Mouse (Mus musculus) lung, adult 2 months (tissue): ENCODE measurements around the gene Exoc6.

Source experiments
- CTCF ChIP-seq: fragments of 200-500 bp; IDR thresholded peaks from 2 replicates; pipeline ENCODE4 v1.5.1; 2011; ENCODE audit warnings: mild to moderate bottlenecking, low read length, control low read depth; ENCODE audit not compliant: insufficient read depth
- POLR2A ChIP-seq: fragments of 200-500 bp; IDR thresholded peaks from 2 replicates; pipeline ENCODE4 v1.6.1; 2011; ENCODE audit warnings: low read depth, mild to moderate bottlenecking, control low read depth, low read length, borderline replicate concordance; ENCODE audit errors: extremely low read depth

- TF ChIP-seq POLR2A (no peak), CTCF (no peak)
Observed at GRCm38 (mm10) chr19:37565806-37566205, 15.6 kb downstream of the Exoc6 start.
